Mouse (Mus musculus) urinary bladder, postnatal 10 days (tissue): ENCODE results near the gene Nprl3.
A peak's percentile ranks its signal among the peaks of the same experiment; 100 is the strongest.
"Not testable (repeated sequence)": the region's sequence is repeated elsewhere in the genome, so short reads cannot be mapped to it uniquely, and the experiment has no call there.

Source experiments
- DNase-seq: peaks from one replicate; pipeline ENCODE4 v3.0.0; 2022; ENCODE audit warnings: low spot score

Gene Nprl3

GRCm38 (mm10) chr11:32225222-32226104, 42.0 kb downstream of the Nprl3 start:
- no peak for DNase-seq

- DNase-seq = no peak
Observed at GRCm38 (mm10) chr11:32224468-32225139, 42.9 kb downstream of the Nprl3 start.

GRCm38 (mm10) chr11:32223297-32223967, 44.1 kb downstream of the Nprl3 start:
- no peak for DNase-seq

- DNase-seq = no peak
Observed at GRCm38 (mm10) chr11:32222570-32223194, 44.8 kb downstream of the Nprl3 start.

- DNase-seq = no peak
Observed at GRCm38 (mm10) chr11:32221951-32222409, 45.5 kb downstream of the Nprl3 start, which contains the start of gene Rhbdf1. Gene Rhbdf1 (minus strand): TSS chr11:32222300.

- DNase-seq = no peak
Observed at GRCm38 (mm10) chr11:32221225-32221950, 46.1 kb downstream of the Nprl3 start.

GRCm38 (mm10) chr11:32220607-32221224, 46.8 kb downstream of the Nprl3 start:
- no peak for DNase-seq

GRCm38 (mm10) chr11:32219287-32219686, 48.2 kb downstream of the Nprl3 start:
- no peak for DNase-seq

GRCm38 (mm10) chr11:32218501-32219050, 48.9 kb downstream of the Nprl3 start:
- no peak for DNase-seq

GRCm38 (mm10) chr11:32216851-32217250, 50.7 kb downstream of the Nprl3 start:
- no peak for DNase-seq

- DNase-seq = no peak
Observed at GRCm38 (mm10) chr11:32215372-32216162, 51.9 kb downstream of the Nprl3 start.

- no peak for DNase-seq
Observed at GRCm38 (mm10) chr11:32210623-32211022, 56.9 kb downstream of the Nprl3 start.

GRCm38 (mm10) chr11:32205058-32205873, 62.2 kb downstream of the Nprl3 start, which contains the start of gene Snrnp25:
Gene Snrnp25 (plus strand): TSS chr11:32205415.
- DNase-seq = peak; percentile 76

GRCm38 (mm10) chr11:32201922-32202685, 65.4 kb downstream of the Nprl3 start:
- DNase-seq = no peak

GRCm38 (mm10) chr11:32200992-32201391, 66.5 kb downstream of the Nprl3 start:
- DNase-seq = not testable (repeated sequence)

GRCm38 (mm10) chr11:32200075-32200601, 67.4 kb downstream of the Nprl3 start, which contains the start of gene Il9r:
Gene Il9r (minus strand): TSS chr11:32200279.
- DNase-seq = peak; percentile 4

- DNase-seq = peak; percentile 8
Observed at GRCm38 (mm10) chr11:32199230-32199629, 68.3 kb downstream of the Nprl3 start.
